Mouse (Mus musculus) neural tube, embryonic 15.5 days (tissue): ENCODE measurements at regions not wholly inside any gene's neighbourhood (a gene's known extent, or its start where the extent isn't known, plus 50 kb on each side); places are given as distances from the start of the nearest gene placed in this dataset.

Experiments used
- ATAC-seq: fragments of 200-750 bp; cut with Nextera tagmentation; 2 replicates; pipeline ENCODE4 v1.8.0; 2017; ENCODE audit warnings: mild to moderate bottlenecking, moderate TSS enrichment, moderate library complexity; ENCODE audit not compliant: low FRiP score
- H3K27ac ChIP-seq: fragments of 300-500 bp; sonication (generic); replicated peaks from 2 replicates; pipeline ENCODE4 v1.5.1; 2015; ENCODE audit warnings: mild to moderate bottlenecking, inconsistent platforms
- H3K27me3 ChIP-seq: fragments of 300-500 bp; sonication (generic); replicated peaks from 2 replicates; pipeline ENCODE4 v1.6.1; 2015; ENCODE audit warnings: inconsistent platforms
- H3K36me3 ChIP-seq: fragments of 300-500 bp; sonication (generic); 2 replicates; pipeline ENCODE4 v1.6.1; 2015; ENCODE audit warnings: inconsistent platforms
- H3K4me1 ChIP-seq: fragments of 300-500 bp; sonication (generic); 2 replicates; pipeline ENCODE4 v1.6.1; 2015; ENCODE audit warnings: inconsistent platforms
- H3K4me2 ChIP-seq: fragments of 300-500 bp; sonication (generic); 2 replicates; pipeline ENCODE4 v1.6.1; 2015; ENCODE audit warnings: inconsistent platforms, mild to moderate bottlenecking, moderate library complexity
- H3K4me3 ChIP-seq: fragments of 300-500 bp; sonication (generic); replicated peaks from 2 replicates; pipeline ENCODE4 v1.5.1; 2015; ENCODE audit warnings: mild to moderate bottlenecking, inconsistent platforms
- H3K9ac ChIP-seq: fragments of 300-500 bp; sonication (generic); replicated peaks from 2 replicates; pipeline ENCODE4 v1.6.1; 2015; ENCODE audit warnings: mild to moderate bottlenecking, inconsistent platforms
- H3K9me3 ChIP-seq: fragments of 300-500 bp; sonication (generic); replicated peaks from 2 replicates; pipeline ENCODE4 v1.6.1; 2016; ENCODE audit warnings: inconsistent platforms
- WGBS: fragments of 180-500 bp; shearing (Covaris S2); methylation state at CpG from one replicate; pipeline ENCODE4 v1.1.7; 2015; ENCODE audit warnings: mixed read lengths; 5-methylcytosine and 5-hydroxymethylcytosine counted together

DNA sequence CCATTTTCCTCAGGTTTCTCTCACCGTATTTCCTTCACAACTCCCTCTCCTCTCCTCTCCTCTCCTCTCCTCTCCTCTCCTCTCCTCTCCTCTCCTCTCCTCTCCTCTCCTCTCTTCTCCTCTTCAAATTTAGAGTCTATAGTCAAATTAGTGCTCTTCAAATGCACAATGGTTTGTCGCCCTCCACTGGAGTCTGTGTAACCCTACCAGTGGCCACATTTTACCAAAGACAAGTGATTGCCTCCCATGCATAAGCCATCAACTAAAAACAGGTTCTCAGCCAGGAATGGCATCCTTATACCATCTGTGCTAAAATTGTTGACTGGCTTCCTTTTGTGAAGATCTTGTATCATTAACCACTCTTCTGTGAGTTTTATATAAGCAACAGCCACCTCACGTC, 979.5 kb upstream of the Adam24 start:
- no peak overlapping the region for H3K27ac ChIP-seq
- H3K27me3 ChIP-seq: no peaks in the 10 kb centered on the region
- no peak overlapping the region for H3K9ac ChIP-seq
- H3K4me1 ChIP-seq: no peaks in the 10 kb centered on the region
- no peak overlapping the region for H3K4me2 ChIP-seq
- H3K9me3 ChIP-seq: 0 out of 2 replicates have a peak, but pooled peaks cover 4% of the 10 kb centered on the region
- WGBS: 78% methylated on average over 3 of the region's 3 CpGs
- no peaks in the 10 kb centered on the region for H3K36me3 ChIP-seq
- no peak overlapping the region for H3K4me3 ChIP-seq
- no peak for ATAC-seq

DNA sequence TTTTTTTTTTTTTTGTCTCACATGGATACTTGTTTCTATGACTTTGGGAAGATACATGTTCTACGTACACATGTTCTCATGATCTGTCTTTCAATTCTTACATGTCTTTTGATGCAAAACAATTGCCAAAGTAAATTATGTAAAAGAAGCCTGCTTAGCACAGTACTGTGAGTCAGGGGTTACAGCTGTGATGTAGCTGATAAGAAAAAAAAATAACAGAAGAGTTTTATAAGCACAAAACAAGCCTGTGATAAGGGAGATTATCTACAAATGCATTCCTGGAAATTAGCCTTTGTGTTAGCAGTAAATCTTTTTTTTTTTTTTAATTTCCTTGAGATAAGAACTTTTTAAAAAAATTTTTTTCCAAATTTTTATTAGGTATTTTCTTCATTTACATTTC, 969.0 kb upstream of the Adam24 start:
- WGBS: 88% methylated on average over 1 of the region's 1 CpGs
- Histone ChIP-seq H3K9ac (no peak overlapping the region), H3K27me3 (no peaks in the 10 kb centered on the region), H3K4me1 (no peaks in the 10 kb centered on the region), H3K36me3 (no peaks in the 10 kb centered on the region), H3K4me3 (no peak overlapping the region), H3K4me2 (no peak overlapping the region), H3K9me3 (no peaks in the 10 kb centered on the region), H3K27ac (no peak overlapping the region)
- no peak for ATAC-seq

GRCm38 (mm10) chr8:39742377-39742776, 932.5 kb upstream of the Adam24 start:
- no peak overlapping the region for H3K9ac ChIP-seq

GRCm38 (mm10) chr8:39746225-39746624, 928.7 kb upstream of the Adam24 start:
- Histone ChIP-seq H3K4me2 (no peak overlapping the region), H3K4me3 (no peak overlapping the region), H3K4me1 (no peaks in the 10 kb centered on the region), H3K27ac (no peak overlapping the region), H3K9me3 (no peaks in the 10 kb centered on the region), H3K27me3 (no peaks in the 10 kb centered on the region), H3K36me3 (no peaks in the 10 kb centered on the region), H3K9ac (no peak overlapping the region)
- WGBS: 74% methylated on average over 5 of the region's 5 CpGs
- no peak for ATAC-seq

More at GRCm38 (mm10) chr8:39742377-39742776, 932.5 kb upstream of the Adam24 start:
- H3K4me1 ChIP-seq: no peaks in the 10 kb centered on the region
- no peak overlapping the region for H3K4me2 ChIP-seq
- ATAC-seq: no peak
- no peaks in the 10 kb centered on the region for H3K36me3 ChIP-seq
- H3K27me3 ChIP-seq: no peaks in the 10 kb centered on the region
- no peak overlapping the region for H3K27ac ChIP-seq
- no peak overlapping the region for H3K4me3 ChIP-seq
- no peaks in the 10 kb centered on the region for H3K9me3 ChIP-seq

GRCm38 (mm10) chr8:39759905-39760304, 915.0 kb upstream of the Adam24 start:
- no peak overlapping the region for H3K27ac ChIP-seq
- H3K4me3 ChIP-seq: no peak overlapping the region
- H3K9ac ChIP-seq: no peak overlapping the region
- no peaks in the 10 kb centered on the region for H3K4me1 ChIP-seq
- H3K36me3 ChIP-seq: no peaks in the 10 kb centered on the region
- H3K4me2 ChIP-seq: no peak overlapping the region
- no peak for ATAC-seq
- H3K9me3 ChIP-seq: peaks cover 7% of the 10 kb centered on the region; the same call in 1 of the 2 replicates
- no peaks in the 10 kb centered on the region for H3K27me3 ChIP-seq

DNA sequence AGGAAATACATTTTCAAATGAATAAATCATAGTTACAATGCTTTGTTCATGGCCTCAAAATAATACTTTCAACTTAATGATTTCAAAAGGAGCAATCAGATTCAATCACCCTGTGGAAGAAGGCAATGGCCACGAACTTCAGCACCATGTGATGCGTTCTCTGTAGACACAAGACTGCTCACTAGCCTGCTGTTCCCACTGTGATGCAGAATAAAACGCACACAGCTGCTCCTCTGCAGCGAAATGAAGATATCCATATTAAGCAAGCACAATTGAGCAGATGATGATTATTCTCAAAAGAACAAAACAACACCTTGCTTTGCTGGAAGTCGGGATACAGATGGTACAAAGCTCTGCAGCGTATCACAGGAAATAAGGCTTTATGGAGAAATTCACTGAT, 895.4 kb upstream of the Adam24 start:
- Histone ChIP-seq H3K4me3 (no peak overlapping the region), H3K9me3 (no peaks in the 10 kb centered on the region), H3K4me2 (no peak overlapping the region; the same call in 1 of the 2 replicates), H3K36me3 (no peaks in the 10 kb centered on the region), H3K9ac (no peak overlapping the region), H3K27ac (no peak overlapping the region), H3K4me1 (no peaks in the 10 kb centered on the region), H3K27me3 (no peaks in the 10 kb centered on the region)
- WGBS: 39% methylated on average over 6 of the region's 6 CpGs
- peak; percentile 68; the same call in 1 of the 2 replicates for ATAC-seq

- 90% methylated on average over 4 of the region's 4 CpGs for WGBS
- no peaks in the 10 kb centered on the region for H3K4me1 ChIP-seq
- no peak overlapping the region for H3K27ac ChIP-seq
- no peak overlapping the region for H3K4me3 ChIP-seq
- no peak overlapping the region for H3K9ac ChIP-seq
- no peaks in the 10 kb centered on the region for H3K27me3 ChIP-seq
- no peak for ATAC-seq
- H3K4me2 ChIP-seq: no peak overlapping the region
- no peaks in the 10 kb centered on the region for H3K9me3 ChIP-seq
- H3K36me3 ChIP-seq: no peaks in the 10 kb centered on the region
These were observed 894.7 kb upstream of the Adam24 start for GRCm38 (mm10) chr8:39780169-39780568.

DNA sequence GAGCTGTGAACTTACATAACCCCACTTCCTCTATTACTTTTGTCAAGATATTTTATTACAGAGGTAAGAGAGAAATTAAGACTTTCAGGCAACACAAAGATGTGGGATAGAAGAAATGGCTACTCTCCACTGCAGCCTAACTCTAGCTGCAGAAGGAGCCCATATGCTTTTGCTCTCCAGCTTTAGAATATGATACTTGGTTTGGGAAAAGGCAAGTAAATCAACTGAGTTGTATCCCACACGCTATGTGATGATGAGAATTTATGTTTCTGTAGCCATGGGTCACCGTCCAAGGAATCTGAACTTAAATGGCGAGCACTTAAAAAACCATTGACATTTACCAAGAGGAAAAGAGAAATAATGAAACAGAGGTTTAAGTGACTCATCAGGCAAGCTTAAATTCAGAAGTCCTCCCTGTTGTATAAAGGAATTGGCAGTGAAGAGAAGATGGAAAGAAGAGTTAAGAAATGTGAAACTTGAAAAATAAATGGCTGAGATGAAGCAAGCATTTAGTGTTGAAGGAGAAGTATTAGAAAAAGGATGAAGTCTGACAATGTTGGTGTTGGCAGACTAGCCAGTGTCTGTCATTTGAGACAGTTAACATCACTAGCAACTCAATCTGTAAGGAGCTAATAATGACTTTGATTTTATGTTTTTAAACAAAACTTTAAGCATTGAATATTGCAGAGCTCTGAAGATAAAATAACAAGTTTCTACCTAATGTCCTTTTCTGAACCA, 893.3 kb upstream of the Adam24 start:
- WGBS: 79% methylated on average over 3 of the region's 3 CpGs
- Histone ChIP-seq H3K27ac (no peak overlapping the region), H3K36me3 (no peaks in the 10 kb centered on the region), H3K9ac (no peak overlapping the region), H3K4me1 (no peaks in the 10 kb centered on the region), H3K4me2 (no peak overlapping the region), H3K4me3 (no peak overlapping the region), H3K27me3 (no peaks in the 10 kb centered on the region), H3K9me3 (no peaks in the 10 kb centered on the region)
- ATAC-seq: no peak

GRCm38 (mm10) chr8:39782162-39782530, 892.7 kb upstream of the Adam24 start:
- H3K4me3 ChIP-seq: no peak overlapping the region
- H3K4me1 ChIP-seq: no peaks in the 10 kb centered on the region
- H3K27ac ChIP-seq: no peak overlapping the region
- WGBS: 87% methylated on average over 2 of the region's 2 CpGs
- no peak overlapping the region for H3K9ac ChIP-seq
- no peak overlapping the region for H3K4me2 ChIP-seq
- no peak for ATAC-seq
- no peaks in the 10 kb centered on the region for H3K9me3 ChIP-seq
- H3K36me3 ChIP-seq: no peaks in the 10 kb centered on the region
- H3K27me3 ChIP-seq: no peaks in the 10 kb centered on the region
